Mouse (Mus musculus) retina, postnatal 1 day (tissue): ENCODE data around the gene Zer1.

Source experiments
- DNase-seq: peaks from one replicate; pipeline ENCODE4 v3.0.0-alpha.2; 2012

Zer1 gene

DNA sequence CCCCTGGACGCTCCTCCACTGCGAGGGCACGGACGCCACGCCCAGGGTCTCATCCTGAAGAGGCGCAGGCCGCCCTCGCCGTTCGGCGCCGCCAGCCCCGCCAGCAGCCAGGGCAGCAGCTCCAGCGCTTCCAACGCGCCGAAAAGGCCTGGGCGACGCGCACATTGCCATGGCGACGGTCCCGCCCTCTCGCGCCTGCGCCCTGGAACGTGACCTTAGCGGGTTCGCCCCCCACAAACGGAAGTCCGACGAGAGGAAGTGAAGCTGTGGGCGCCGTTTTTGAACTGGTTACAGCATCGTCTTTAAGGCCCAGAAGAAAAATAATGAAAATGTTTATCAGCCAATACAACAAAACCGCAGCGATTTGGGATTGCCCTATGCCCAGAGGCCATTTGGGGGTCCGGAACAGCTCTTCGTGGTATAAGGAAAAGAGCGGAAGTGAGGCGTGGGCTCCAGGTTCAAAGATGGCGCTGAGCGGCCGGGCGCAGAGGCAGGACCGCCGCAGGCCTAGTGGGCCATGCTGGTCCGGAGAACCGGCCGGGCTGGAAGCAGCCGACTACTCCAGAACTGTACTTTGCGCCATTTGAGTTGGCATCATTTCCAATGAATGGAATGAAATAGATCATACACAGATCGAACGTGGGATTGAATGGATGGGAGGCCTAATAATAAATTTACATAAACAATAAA is 75.5 kb downstream of the Zer1 start, which contains the start of gene Wdr34:
TSS of gene Wdr34 (minus strand) at position 183 of the 690 bp plus-strand sequence.
- peak; percentile 99 for DNase-seq

DNA sequence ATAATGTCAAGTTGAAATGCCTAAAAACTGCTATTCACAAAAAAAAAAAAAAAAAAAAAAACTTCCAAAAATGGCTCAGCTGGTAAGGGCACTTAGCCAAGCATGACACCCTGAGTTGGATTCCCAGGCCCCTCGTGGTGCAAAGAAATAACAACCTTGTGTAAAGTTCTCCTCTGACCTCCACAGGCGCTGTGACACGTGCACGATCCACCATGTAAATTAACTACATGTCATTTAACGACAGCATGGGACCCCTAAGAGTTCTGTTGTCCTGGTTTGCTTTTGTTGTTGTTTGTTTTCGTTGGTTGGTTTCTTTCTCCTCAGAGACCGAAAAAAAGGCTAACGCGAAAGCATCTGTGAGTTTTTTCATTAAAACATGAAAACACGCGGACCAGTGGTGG is 76.3 kb downstream of the Zer1 start:
- no peak for DNase-seq
